Mouse (Mus musculus): ENCODE measurements around the gene Rc3h1. TPM values are rescaled to one million over a fixed set of nuclear protein-coding genes. Genes with fewer than 3 reads are reported as not detected.

Gene Rc3h1
- polyA plus RNA-seq, 1 experiment from 2014 or later = 4.2 TPM

DNA sequence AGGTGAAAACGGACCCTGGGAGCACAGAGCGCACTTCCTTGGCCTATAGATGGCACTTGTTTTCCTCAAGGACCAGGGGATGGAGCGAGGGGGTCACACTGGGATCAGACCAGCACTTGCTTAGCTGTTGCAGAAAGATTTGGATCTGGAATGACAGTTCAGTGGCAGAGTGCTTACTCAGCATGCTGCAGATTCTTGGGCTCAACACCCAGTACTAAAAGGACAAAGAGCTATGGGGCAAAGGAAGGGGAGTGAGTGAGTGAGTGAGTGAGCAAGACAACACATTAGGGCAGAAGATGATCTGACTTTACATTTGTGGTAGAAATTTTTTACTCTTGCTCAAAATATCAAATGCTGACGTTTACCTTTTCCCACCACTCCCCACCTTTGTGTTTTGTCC, 98.7 kb downstream of the Rc3h1 start:
- no peaks in the 10 kb centered on the region for H3K4me1 ChIP-seq (replicated peaks; ENCODE audit: control insufficient read depth, insufficient read depth)
- ATAC-seq (ENCODE audit: low FRiP score, low TSS enrichment) = no peak
- H3K4me3 ChIP-seq (ENCODE audit: low read depth, low read length) = no peak overlapping the region
- 70% methylated on average over 4 of the region's 4 CpGs for WGBS
- H3K9ac ChIP-seq (ENCODE audit: low read length) = no peak overlapping the region
- H3K4me2 ChIP-seq (replicated peaks; ENCODE audit: low read depth) = no peak overlapping the region
- TF ChIP-seq CTCF (IDR thresholded peaks at IDR 0.05; ENCODE audit: low read depth) (no peak), EP300 (optimal IDR thresholded peaks at IDR 0.05) (no peak)
- H3K27me3 ChIP-seq (ENCODE audit: control insufficient read depth, insufficient read depth, low read length) = no peaks in the 10 kb centered on the region
- no peaks in the 10 kb centered on the region for H3K36me3 ChIP-seq (ENCODE audit: control insufficient read depth, insufficient read depth, low read length)
- DNase-seq (ENCODE audit: low spot score) = no peak
- H3K27ac ChIP-seq (replicated peaks) = no peak overlapping the region
- H3K9me3 ChIP-seq (ENCODE audit: control insufficient read depth, low read length) = no peaks in the 10 kb centered on the region

DNA sequence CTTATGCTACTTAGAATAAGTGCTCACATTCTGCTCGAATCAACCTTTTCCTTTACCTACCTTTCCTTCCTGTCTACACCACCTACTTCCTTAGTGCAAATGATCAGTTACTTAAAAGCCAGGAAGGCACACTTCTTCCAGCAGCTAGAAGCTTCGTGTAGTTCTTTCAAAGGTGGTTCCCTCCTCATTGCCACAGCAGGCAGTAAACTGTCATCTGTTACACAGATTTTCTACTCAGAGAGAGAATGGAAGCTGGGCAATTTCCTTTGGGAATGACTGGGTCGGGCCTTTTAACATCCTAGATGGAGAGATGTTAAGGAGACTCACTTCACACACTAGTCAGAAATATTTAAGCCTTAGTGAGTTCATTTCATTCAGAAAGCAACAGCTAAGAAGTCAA, 99.3 kb downstream of the Rc3h1 start:
- Histone ChIP-seq H3K4me3 (ENCODE audit: low read depth, low read length) (no peak overlapping the region), H3K27ac (replicated peaks) (no peak overlapping the region), H3K9me3 (ENCODE audit: control insufficient read depth, low read length) (no peaks in the 10 kb centered on the region), H3K4me1 (replicated peaks; ENCODE audit: control insufficient read depth, insufficient read depth) (no peaks in the 10 kb centered on the region), H3K9ac (ENCODE audit: low read length) (no peak overlapping the region), H3K27me3 (ENCODE audit: control insufficient read depth, insufficient read depth, low read length) (no peaks in the 10 kb centered on the region), H3K36me3 (ENCODE audit: control insufficient read depth, insufficient read depth, low read length) (no peaks in the 10 kb centered on the region), H3K4me2 (replicated peaks; ENCODE audit: low read depth) (no peak overlapping the region)
- TF ChIP-seq CTCF (IDR thresholded peaks at IDR 0.05; ENCODE audit: low read depth) = no peak
- TF ChIP-seq EP300 (optimal IDR thresholded peaks at IDR 0.05) = no peak
- DNase-seq (ENCODE audit: low spot score) = no peak
- WGBS = 76% methylated on average over 3 of the region's 3 CpGs
- no peak for ATAC-seq (ENCODE audit: low FRiP score, low TSS enrichment)

DNA sequence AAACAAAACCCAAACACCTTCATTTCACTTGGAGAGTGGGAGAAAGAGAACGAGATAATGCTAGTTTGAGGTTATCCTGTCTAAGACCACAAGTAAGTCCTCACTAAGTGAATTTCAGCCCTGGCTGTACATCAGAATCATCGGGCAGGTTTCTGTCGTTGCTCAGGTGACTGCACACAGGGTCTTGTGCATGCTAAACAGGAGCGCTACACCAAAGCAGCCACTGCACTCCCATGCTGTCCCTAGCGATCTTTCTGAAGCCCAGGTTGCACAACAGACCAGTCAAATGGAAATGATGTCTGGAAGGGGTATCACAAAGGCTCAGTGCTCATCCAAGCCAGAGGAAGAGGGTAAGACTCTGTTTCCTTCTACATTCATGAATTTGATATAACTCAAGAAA, 100.3 kb downstream of the Rc3h1 start:
- WGBS = 88% methylated on average over 5 of the region's 5 CpGs
- no peak for DNase-seq (ENCODE audit: low spot score)

DNA sequence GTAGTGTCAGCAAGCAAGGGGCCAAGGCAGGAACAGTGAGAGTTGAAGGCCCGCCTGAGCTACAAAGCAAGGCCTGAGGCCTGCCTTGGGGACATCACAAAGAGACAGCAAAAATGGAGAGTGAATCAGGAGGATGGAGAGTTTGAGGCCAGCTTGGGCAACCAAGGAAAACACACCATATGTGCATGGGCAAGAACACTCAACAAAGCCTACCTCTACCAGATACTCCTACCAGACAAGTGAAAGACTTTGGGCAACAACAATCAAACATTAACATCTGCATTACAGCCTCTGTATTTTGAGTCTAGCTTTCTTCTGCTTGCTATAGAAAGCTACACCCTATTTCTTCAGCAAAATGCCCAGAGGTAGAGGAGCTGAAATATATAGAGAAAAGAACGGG, 101.8 kb downstream of the Rc3h1 start:
- ATAC-seq (ENCODE audit: low FRiP score, low TSS enrichment) (no peak), DNase-seq (ENCODE audit: low spot score) (no peak)
- Histone ChIP-seq H3K9me3 (ENCODE audit: control insufficient read depth, low read length) (no peaks in the 10 kb centered on the region), H3K4me3 (ENCODE audit: low read depth, low read length) (no peak overlapping the region), H3K4me1 (replicated peaks; ENCODE audit: control insufficient read depth, insufficient read depth) (no peaks in the 10 kb centered on the region), H3K4me2 (replicated peaks; ENCODE audit: low read depth) (no peak overlapping the region), H3K36me3 (ENCODE audit: control insufficient read depth, insufficient read depth, low read length) (no peaks in the 10 kb centered on the region; the same call in 1 of the 2 replicates), H3K27me3 (ENCODE audit: control insufficient read depth, insufficient read depth, low read length) (no peaks in the 10 kb centered on the region), H3K27ac (replicated peaks) (no peak overlapping the region), H3K9ac (ENCODE audit: low read length) (no peak overlapping the region)
- TF ChIP-seq EP300 (optimal IDR thresholded peaks at IDR 0.05) (no peak), CTCF (IDR thresholded peaks at IDR 0.05; ENCODE audit: low read depth) (no peak)
- WGBS = 93% methylated on average over 2 of the region's 2 CpGs

More for the DNA sequence above, 100.3 kb downstream of the Rc3h1 start:
- Histone ChIP-seq H3K27me3 (ENCODE audit: control insufficient read depth, insufficient read depth, low read length) (no peaks in the 10 kb centered on the region), H3K27ac (replicated peaks) (no peak overlapping the region), H3K4me3 (ENCODE audit: low read depth, low read length) (no peak overlapping the region), H3K9me3 (ENCODE audit: control insufficient read depth, low read length) (no peaks in the 10 kb centered on the region), H3K4me2 (replicated peaks; ENCODE audit: low read depth) (no peak overlapping the region), H3K36me3 (ENCODE audit: control insufficient read depth, insufficient read depth, low read length) (no peaks in the 10 kb centered on the region; the same call in 1 of the 2 replicates), H3K9ac (ENCODE audit: low read length) (no peak overlapping the region), H3K4me1 (replicated peaks; ENCODE audit: control insufficient read depth, insufficient read depth) (no peaks in the 10 kb centered on the region)
- TF ChIP-seq CTCF (IDR thresholded peaks at IDR 0.05; ENCODE audit: low read depth) (no peak), EP300 (optimal IDR thresholded peaks at IDR 0.05) (no peak)
- ATAC-seq (ENCODE audit: low FRiP score, low TSS enrichment) = no peak

DNA sequence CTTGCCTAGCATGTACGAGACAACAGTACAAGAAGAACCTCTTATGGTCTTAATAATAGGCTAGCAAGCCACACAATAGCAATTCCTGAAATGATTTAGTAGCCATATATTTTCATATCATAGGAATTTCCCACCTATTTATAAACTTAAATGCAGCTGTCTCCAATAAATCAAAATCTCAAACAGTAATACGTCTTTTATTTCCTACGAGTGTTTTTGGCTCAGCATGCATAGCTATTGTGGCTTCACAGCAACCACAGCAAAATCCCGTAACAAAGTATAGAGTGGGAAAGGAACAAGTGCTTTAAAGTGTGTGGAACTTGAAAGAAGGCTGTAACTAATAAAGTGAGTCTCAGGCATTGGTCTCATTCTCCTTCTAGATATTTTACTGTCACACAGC, 104.2 kb downstream of the Rc3h1 start:
- H3K9ac ChIP-seq (ENCODE audit: low read length) = no peak overlapping the region
- H3K9me3 ChIP-seq (ENCODE audit: control insufficient read depth, low read length) = no peaks in the 10 kb centered on the region
- ATAC-seq (ENCODE audit: low FRiP score, low TSS enrichment) (no peak), DNase-seq (ENCODE audit: low spot score) (no peak)
- no peak for TF ChIP-seq CTCF (IDR thresholded peaks at IDR 0.05; ENCODE audit: low read depth)
- TF ChIP-seq EP300 (optimal IDR thresholded peaks at IDR 0.05) = no peak
- no peaks in the 10 kb centered on the region for H3K4me1 ChIP-seq (replicated peaks; ENCODE audit: control insufficient read depth, insufficient read depth)
- WGBS = 67% methylated on average over 4 of the region's 4 CpGs
- H3K4me2 ChIP-seq (replicated peaks; ENCODE audit: low read depth) = no peak overlapping the region
- no peaks in the 10 kb centered on the region for H3K27me3 ChIP-seq (ENCODE audit: control insufficient read depth, insufficient read depth, low read length)
- no peaks in the 10 kb centered on the region; the same call in 1 of the 2 replicates for H3K36me3 ChIP-seq (ENCODE audit: control insufficient read depth, insufficient read depth, low read length)
- H3K4me3 ChIP-seq (ENCODE audit: low read depth, low read length) = no peak overlapping the region
- H3K27ac ChIP-seq (replicated peaks) = no peak overlapping the region

DNA sequence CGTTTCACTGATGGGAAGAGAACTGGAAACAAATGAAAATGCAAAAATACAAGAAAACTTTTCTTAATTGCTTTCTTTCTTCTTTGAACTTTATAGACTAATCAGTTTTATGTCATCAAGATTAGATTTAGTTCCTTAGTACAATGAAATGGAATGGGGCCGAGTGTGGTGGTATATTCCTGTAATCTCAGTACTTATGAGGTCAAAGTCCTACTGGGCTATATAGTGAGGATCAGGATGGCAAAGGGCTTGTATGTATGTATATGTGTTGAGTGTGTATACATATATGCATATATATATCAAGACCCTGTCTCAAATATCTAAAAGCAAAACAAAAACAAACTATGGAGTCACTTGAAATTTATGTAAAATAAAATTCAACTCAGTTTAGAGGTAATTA, 110.2 kb downstream of the Rc3h1 start:
- TF ChIP-seq EP300 (optimal IDR thresholded peaks at IDR 0.05) (no peak), CTCF (IDR thresholded peaks at IDR 0.05; ENCODE audit: low read depth) (no peak)
- WGBS = 76% methylated on average over 2 of the region's 2 CpGs
- no peak for DNase-seq (ENCODE audit: low spot score)
- H3K36me3 ChIP-seq (ENCODE audit: control insufficient read depth, insufficient read depth, low read length) = no peaks in the 10 kb centered on the region; the same call in 1 of the 2 replicates
- no peak overlapping the region for H3K27ac ChIP-seq (replicated peaks)
- no peaks in the 10 kb centered on the region for H3K4me1 ChIP-seq (replicated peaks; ENCODE audit: control insufficient read depth, insufficient read depth)
- H3K9ac ChIP-seq (ENCODE audit: low read length) = no peak overlapping the region
- no peak overlapping the region for H3K4me3 ChIP-seq (ENCODE audit: low read depth, low read length)
- no peak overlapping the region for H3K4me2 ChIP-seq (replicated peaks; ENCODE audit: low read depth)
- ATAC-seq (ENCODE audit: low FRiP score, low TSS enrichment) = no peak
- no peaks in the 10 kb centered on the region for H3K9me3 ChIP-seq (ENCODE audit: control insufficient read depth, low read length)
- H3K27me3 ChIP-seq (ENCODE audit: control insufficient read depth, insufficient read depth, low read length) = no peaks in the 10 kb centered on the region
